Mouse (Mus musculus) adrenal gland, adult 10 weeks (tissue): Measurements from ENCODE around the gene Fam122c. TPM values are rescaled to one million over a fixed set of nuclear protein-coding genes. Genes with fewer than 3 reads are reported as not detected.

ENCODE experiments used
- polyA plus RNA-seq: library from polyadenylated mRNA; stranded (reverse); fragments of 350-450 nt; fragmentation: Illumina TruSeq; extraction: RNeasy Lipid Tissue Mini Kit (QIAGEN cat#74804); gene quantifications from one replicate; pipeline ENCODE4 v1.2.3, GENCODE M21; 2014; ENCODE audit warnings: low read depth, low replicate concordance

The Fam122c gene
- polyA plus RNA-seq, result not detected

DNA sequence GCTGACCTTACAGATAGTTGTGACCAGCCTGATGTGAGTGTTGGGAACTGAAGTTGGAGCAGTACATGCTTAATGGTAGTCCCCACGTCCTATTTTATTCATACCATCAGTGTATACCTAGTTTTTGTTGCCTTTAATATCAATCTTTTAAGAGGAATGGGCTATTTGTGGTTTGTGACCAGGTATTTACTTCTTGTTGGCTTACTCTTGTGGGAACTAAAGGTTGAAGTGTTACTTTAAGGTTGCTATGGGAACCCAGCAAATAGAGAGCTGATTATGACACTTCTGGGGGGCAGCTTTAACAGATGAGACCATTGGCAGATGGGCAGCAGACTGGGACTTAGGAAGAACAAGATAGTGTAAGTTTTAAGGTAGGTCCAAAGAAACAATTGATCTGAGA, at the start of gene Fam122c:
Gene Fam122c (plus strand): TSS at position 301 of the 400 bp plus-strand sequence.

DNA sequence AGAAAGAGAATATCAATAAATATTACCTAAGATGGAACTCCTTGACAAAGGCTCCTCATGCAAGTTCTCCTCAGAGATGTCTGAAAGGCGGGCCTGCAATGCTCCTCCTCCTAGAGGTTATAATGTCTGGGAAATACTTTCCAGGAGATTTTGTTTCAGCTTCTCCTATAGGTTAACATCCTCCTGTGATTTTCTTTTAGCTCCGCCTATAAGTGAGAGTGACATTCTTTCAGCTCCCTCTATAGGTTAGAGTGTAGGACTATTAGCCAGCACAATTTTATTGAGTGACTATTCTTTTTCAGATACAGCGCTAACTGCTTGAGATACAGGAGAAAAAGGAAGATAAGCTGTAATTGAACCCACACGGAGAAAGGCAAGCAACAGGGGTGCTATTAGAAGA, 33.2 kb upstream of the Fam122c start, which contains the start of gene Plac1:
Gene Plac1 (minus strand): TSS at position 101 of the 400 bp plus-strand sequence.

DNA sequence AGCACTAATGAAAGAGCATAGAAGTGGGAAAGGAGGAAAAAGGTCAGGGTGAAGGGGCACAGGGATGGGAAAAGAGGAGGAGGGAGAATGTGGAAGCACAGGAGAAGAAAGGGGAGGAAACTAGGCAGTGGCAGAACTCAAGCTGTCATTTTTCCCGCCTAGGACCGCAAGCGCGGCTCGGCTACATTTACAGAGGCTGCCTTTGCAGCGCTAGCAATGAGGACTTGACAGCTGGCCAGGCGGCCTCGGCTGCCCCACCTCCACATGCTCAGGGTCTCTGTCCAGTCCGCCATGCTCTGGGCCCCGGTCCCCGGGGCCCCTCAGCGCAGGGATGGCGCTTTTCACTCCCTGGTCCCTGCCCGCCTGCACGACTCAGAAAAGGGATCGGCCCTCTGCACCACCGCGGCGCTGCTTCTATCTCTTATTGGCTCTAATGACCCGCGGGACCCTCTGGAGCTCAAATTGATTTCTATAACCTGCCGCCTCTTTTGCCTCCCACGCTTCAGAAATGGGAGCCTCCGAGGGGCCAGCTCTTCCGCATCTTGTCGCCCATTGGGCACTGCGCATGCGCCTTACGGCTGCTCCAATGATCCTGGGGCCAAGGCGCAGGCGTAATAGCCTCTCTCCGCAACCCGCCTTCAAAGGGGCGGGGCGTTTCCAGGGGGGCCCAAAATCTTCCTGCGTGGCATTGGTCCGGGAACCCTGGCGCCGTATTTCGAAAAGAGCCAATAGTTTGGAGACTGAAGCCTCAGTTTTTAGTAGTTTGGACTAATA, 3.7 kb upstream of the Fam122c start, which contains the start of gene Fam122b:
Gene Fam122b (minus strand): TSS at position 517 of the 774 bp plus-strand sequence.

DNA sequence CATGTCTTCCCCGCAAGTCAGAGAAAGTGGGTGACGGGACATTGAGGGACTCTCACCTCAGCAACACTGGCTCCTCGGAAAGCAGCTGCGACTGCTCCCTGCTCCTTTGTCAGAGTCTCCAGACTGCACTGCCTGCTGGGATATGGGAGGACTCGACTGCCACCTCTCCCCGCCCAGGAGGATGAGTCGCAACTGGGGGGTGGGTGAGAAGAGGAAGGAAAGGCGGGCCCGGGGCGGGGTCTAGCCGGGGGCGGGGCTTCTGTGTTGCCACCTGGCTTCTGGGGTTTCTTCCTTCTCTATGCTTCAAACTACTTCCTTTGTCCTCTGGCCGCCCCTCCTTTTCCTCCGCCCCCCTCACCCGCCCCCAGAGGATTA, 97.1 kb downstream of the Fam122c start, which contains the start of gene Mospd1:
Gene Mospd1 (minus strand): TSS at position 137 of the 375 bp plus-strand sequence.

Other genes starting within 250 kb of the Fam122c start
- gene Plac1, start 33.3 kb upstream of the Fam122c start, polyA plus RNA-seq, result not detected
- gene Fam122b, start 3.6 kb upstream of the Fam122c start, polyA plus RNA-seq, result 25.7 TPM
- 94.4 TPM for gene Mospd1, start 97.1 kb downstream of the Fam122c start, polyA plus RNA-seq
- gene Etd, start 161.5 kb downstream of the Fam122c start, polyA plus RNA-seq, result not detected